Mouse (Mus musculus) natural killer cell, adult 2 months (primary cell): Measurements from ENCODE around the gene Hist1h2ao.
"Not testable (repeated sequence)": the region's sequence is repeated elsewhere in the genome, so short reads cannot be mapped to it uniquely, and the experiment has no call there.

ENCODE experiments used
- DNase-seq, 2 experiments: peaks; one replicate each; pipeline ENCODE4 v3.0.0; 2022; ENCODE audit warnings: low spot score in 2 of 2

Hist1h2ao gene

GRCm38 (mm10) chr13:21811074-21811473, 809 bp downstream of the Hist1h2ao start:
- not testable (repeated sequence) for DNase-seq

GRCm38 (mm10) chr13:21811539-21811938, 1.3 kb downstream of the Hist1h2ao start, which contains the start of gene Hist1h4m:
Gene Hist1h4m (plus strand): TSS chr13:21811746.
- peak; percentile 38 to 56 for DNase-seq

- DNase-seq: not testable (repeated sequence)
Observed at GRCm38 (mm10) chr13:21812092-21812491, 1.8 kb downstream of the Hist1h2ao start.

GRCm38 (mm10) chr13:21820082-21820890, 10.0 kb downstream of the Hist1h2ao start:
- DNase-seq: not testable (repeated sequence)

- DNase-seq: no peak
Observed at GRCm38 (mm10) chr13:21828511-21828910, 18.2 kb downstream of the Hist1h2ao start.

- no peak for DNase-seq
Observed at GRCm38 (mm10) chr13:21830344-21830743, 20.1 kb downstream of the Hist1h2ao start.

GRCm38 (mm10) chr13:21831418-21832394, 21.4 kb downstream of the Hist1h2ao start, which contains the start of gene Hist1h4n:
Gene Hist1h4n (minus strand): TSS chr13:21832196.
- DNase-seq: peak; percentile 18 to 40

GRCm38 (mm10) chr13:21833461-21833860, 23.2 kb downstream of the Hist1h2ao start, which contains the start of the genes Hist1h2ap and Hist1h2br:
Gene Hist1h2ap (minus strand): TSS chr13:21833507.
Gene Hist1h2br (plus strand): TSS chr13:21833743.
- not testable (repeated sequence) for DNase-seq

GRCm38 (mm10) chr13:21840508-21840907, 30.2 kb downstream of the Hist1h2ao start:
- not testable (repeated sequence) for DNase-seq

- DNase-seq: not testable (repeated sequence)
Observed at GRCm38 (mm10) chr13:21846356-21846755, 36.1 kb downstream of the Hist1h2ao start.

- DNase-seq: no peak
Observed at GRCm38 (mm10) chr13:21847883-21848282, 37.6 kb downstream of the Hist1h2ao start.

GRCm38 (mm10) chr13:21850696-21851095, 40.4 kb downstream of the Hist1h2ao start:
- not testable (repeated sequence) for DNase-seq

- DNase-seq: no peak
Observed at GRCm38 (mm10) chr13:21852215-21852945, 42.1 kb downstream of the Hist1h2ao start.

- DNase-seq: peak; percentile 61 to 71
Observed at GRCm38 (mm10) chr13:21855146-21855545, 44.9 kb downstream of the Hist1h2ao start.

GRCm38 (mm10) chr13:21855698-21856162, 45.5 kb downstream of the Hist1h2ao start:
- peak; percentile 22 to 25 for DNase-seq
